Mouse (Mus musculus): Measurements from ENCODE around the gene Cpa1.

DNA sequence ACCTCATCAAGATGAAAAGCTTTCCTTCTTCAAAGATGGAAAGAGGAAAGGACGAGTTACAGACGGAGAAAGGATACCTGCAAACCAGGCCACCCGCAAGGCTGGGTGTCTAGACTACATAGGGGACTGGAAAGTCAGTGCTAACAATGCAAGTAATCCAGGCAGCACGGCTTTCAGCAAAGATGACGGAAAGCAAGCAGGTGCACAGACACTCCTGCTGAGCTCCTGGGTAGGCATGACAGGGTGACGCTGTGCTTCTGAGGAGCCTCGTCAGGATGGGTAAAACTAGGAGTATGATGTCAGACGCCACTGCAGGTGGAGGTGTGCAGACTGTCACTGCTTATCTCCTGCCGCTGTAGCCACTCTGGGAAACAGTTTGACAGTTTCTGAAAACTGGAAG lies 38.6 kb downstream of the Cpa1 start:
- TF ChIP-seq CTCF (IDR thresholded peaks at IDR 0.05; ENCODE audit: extremely low read depth, insufficient read depth, low read length), result no peak
- TF ChIP-seq POLR2A (IDR thresholded peaks at IDR 0.05; ENCODE audit: extremely low read depth, insufficient read depth, low read length), result no peak
